Mouse (Mus musculus): ENCODE results near the gene Lhx5. TPM values are rescaled to one million over a fixed set of nuclear protein-coding genes. Genes with fewer than 3 reads are reported as not detected.
A peak's percentile ranks its signal among the peaks of the same experiment; 100 is the strongest.

The Lhx5 gene
- polyA plus RNA-seq, 1 experiment from 2014 or later = not detected

DNA sequence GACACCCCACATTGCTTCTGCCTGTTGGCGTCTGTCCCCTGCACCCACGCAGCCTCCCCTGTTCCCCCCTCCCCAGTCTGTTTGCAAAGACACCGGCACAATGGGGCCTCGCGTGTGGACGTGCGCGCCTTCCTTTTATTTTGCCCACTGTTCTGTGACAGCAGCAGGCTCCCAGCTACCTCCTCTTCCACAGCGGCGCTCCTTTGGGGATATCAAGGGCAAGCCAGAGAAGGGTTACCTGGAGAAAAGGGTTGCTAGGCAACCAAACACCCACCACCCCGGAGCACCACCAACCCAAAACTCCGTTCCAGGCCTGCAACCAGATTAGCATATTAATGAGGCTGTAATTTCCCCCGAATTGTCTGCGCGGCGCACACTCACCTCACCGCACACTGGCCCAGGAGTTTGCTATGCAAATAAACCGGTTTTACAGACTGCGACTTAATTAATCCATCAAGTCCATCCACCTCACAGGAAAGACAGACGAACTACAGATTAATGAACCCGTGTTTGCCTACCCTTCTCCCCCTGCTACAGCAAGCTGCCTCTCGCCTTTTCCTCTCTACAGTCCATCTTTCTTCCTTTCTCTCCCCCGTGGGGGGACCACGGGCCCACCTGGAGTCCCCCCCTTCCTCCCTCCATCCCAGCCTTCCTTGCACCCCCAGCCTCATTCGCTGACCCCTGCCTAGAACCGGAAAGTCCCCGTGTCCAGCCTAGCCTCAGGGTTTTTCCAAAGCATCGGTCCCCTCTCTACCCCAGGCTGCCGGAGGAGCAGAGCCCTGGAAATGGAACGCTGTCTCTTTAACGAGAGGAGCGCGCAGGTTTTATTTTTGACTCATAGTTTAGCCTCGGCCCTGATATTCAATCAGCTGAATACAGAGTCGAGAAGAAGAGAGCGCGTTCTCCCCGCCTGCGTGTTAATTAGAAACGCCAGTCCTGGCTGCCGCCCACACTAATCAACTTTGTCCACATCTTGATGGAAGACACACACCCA is 21.8 kb upstream of the Lhx5 start:
- Histone ChIP-seq H3K9me3 (ENCODE audit: control insufficient read depth, low read length) (peaks cover 3% of the 10 kb centered on the region; the same call in 1 of the 2 replicates), H3K4me2 (ENCODE audit: low read depth, low read length) (no peak overlapping the region), H3K27me3 (replicated peaks; ENCODE audit: control insufficient read depth, insufficient read depth, low read length) (peaks cover 35% of the 10 kb centered on the region), H3K27ac (ENCODE audit: low read length) (no peak overlapping the region), H3K4me1 (ENCODE audit: control insufficient read depth, insufficient read depth, low read length) (peaks cover under 1% of the 10 kb centered on the region; the same call in 1 of the 2 replicates), H3K4me3 (ENCODE audit: low read length) (no peak overlapping the region), H3K9ac (ENCODE audit: low read depth, low read length) (no peak overlapping the region), H3K36me3 (ENCODE audit: control insufficient read depth, insufficient read depth, low read length) (no peaks in the 10 kb centered on the region)
- ATAC-seq = no peak
- 2% methylated on average over 41 of the region's 41 CpGs for WGBS

DNA sequence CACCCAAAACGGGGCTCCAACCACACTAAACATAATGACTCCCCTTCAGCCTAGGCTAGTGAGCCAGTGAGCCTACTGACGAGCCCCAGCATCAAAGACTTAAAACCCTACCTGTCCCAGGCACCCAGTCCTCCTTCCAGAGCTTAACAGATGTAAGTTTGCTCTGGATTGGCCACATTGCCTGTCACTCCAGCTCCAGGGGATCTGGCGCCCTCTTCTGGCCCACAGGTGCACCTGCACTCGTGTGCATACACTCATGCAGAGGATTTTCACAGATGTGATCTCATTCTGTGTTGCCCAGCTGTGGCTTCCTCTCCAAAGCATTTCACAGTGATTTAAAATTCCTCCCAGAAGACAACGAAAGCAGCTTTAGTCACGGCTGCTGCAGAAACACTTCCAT is 18.1 kb upstream of the Lhx5 start:
- no peak overlapping the region for H3K4me2 ChIP-seq (ENCODE audit: low read depth, low read length)
- peaks cover 31% of the 10 kb centered on the region for H3K27me3 ChIP-seq (replicated peaks; ENCODE audit: control insufficient read depth, insufficient read depth, low read length)
- no peak overlapping the region for H3K27ac ChIP-seq (ENCODE audit: low read length)
- WGBS = 79% methylated on average over 6 of the region's 6 CpGs
- no peak for ATAC-seq
- H3K4me3 ChIP-seq (ENCODE audit: low read length) = no peak overlapping the region
- no peaks in the 10 kb centered on the region for H3K36me3 ChIP-seq (ENCODE audit: control insufficient read depth, insufficient read depth, low read length)
- no peaks in the 10 kb centered on the region for H3K4me1 ChIP-seq (ENCODE audit: control insufficient read depth, insufficient read depth, low read length)
- H3K9ac ChIP-seq (ENCODE audit: low read depth, low read length) = no peak overlapping the region
- H3K9me3 ChIP-seq (ENCODE audit: control insufficient read depth, low read length) = peaks cover 3% of the 10 kb centered on the region; the same call in 1 of the 2 replicates

DNA sequence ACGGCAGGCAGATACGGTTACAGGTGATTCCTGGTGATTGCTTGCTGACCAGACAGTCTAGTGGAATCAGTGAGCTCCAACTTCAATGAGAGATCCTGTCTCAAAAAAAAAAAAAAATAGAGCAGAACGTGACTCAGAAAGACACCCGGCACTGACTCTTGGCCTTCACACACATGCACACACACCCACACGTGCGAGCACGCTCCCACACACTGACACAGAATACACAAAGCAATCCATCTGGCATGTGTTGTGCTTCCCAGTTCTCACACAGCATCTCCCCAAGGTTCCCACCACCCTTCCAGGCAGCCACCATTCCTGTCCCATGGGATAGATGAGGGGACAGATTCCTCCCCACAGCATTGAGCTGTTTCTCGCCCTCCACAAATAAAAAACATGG is 11.4 kb upstream of the Lhx5 start:
- no peaks in the 10 kb centered on the region for H3K4me1 ChIP-seq (ENCODE audit: control insufficient read depth, insufficient read depth, low read length)
- H3K36me3 ChIP-seq (ENCODE audit: control insufficient read depth, insufficient read depth, low read length) = no peaks in the 10 kb centered on the region
- H3K4me2 ChIP-seq (ENCODE audit: low read depth, low read length) = no peak overlapping the region
- no peak overlapping the region for H3K27ac ChIP-seq (ENCODE audit: low read length)
- H3K9me3 ChIP-seq (ENCODE audit: control insufficient read depth, low read length) = no peaks in the 10 kb centered on the region
- WGBS = 85% methylated on average over 8 of the region's 8 CpGs
- H3K4me3 ChIP-seq (ENCODE audit: low read length) = no peak overlapping the region
- H3K27me3 ChIP-seq (replicated peaks; ENCODE audit: control insufficient read depth, insufficient read depth, low read length) = peaks cover 43% of the 10 kb centered on the region
- no peak for ATAC-seq
- no peak overlapping the region for H3K9ac ChIP-seq (ENCODE audit: low read depth, low read length)

DNA sequence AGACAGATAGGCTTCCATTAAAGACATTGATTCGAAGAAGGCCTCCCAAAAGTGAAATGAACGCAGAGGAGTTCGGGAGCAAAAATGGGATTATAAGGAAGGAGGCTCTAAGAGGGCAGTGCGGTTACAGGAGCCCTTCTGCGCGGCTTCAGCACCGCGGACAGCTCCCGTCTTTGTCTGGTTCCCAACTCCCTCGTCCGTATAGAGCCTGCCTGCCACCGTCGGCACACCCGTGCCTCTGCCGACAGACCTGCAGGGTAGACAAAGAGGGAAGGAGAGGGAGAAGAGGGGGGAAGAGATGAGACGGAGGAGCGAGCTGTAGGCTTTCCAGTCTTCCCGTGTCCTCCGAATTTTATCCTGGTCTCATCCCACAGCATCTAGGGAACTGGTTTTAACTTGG is 7.5 kb upstream of the Lhx5 start:
- Histone ChIP-seq H3K9ac (ENCODE audit: low read depth, low read length) (no peak overlapping the region), H3K36me3 (ENCODE audit: control insufficient read depth, insufficient read depth, low read length) (no peaks in the 10 kb centered on the region), H3K4me1 (ENCODE audit: control insufficient read depth, insufficient read depth, low read length) (no peaks in the 10 kb centered on the region), H3K4me3 (ENCODE audit: low read length) (no peak overlapping the region), H3K4me2 (ENCODE audit: low read depth, low read length) (no peak overlapping the region), H3K27me3 (replicated peaks; ENCODE audit: control insufficient read depth, insufficient read depth, low read length) (peaks cover 75% of the 10 kb centered on the region), H3K27ac (ENCODE audit: low read length) (no peak overlapping the region), H3K9me3 (ENCODE audit: control insufficient read depth, low read length) (no peaks in the 10 kb centered on the region)
- peak; percentile 58; the same call in 1 of the 2 replicates for ATAC-seq
- 1% methylated on average over 19 of the region's 19 CpGs for WGBS

DNA sequence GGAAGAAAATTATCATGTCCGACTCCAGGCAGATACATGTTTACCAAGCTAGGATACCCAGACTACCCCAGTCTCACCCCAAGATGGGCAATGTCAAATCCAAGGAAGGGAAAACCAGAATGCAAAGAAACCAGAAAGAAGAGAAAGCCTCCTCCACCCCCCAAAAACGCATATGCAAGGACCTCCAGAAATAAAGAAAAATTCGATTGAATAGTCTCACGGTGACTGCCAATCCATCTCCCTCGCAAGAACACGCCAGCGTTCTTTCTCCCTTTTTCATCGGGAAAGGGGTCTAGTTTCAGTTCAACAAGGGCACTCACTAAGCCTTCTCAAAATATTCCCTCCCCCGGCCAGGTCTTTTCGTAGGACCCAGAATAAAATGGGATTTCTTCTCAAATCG is 6.8 kb upstream of the Lhx5 start:
- no peaks in the 10 kb centered on the region for H3K9me3 ChIP-seq (ENCODE audit: control insufficient read depth, low read length)
- H3K4me1 ChIP-seq (ENCODE audit: control insufficient read depth, insufficient read depth, low read length) = no peaks in the 10 kb centered on the region
- no peak overlapping the region for H3K27ac ChIP-seq (ENCODE audit: low read length)
- peaks cover 76% of the 10 kb centered on the region for H3K27me3 ChIP-seq (replicated peaks; ENCODE audit: control insufficient read depth, insufficient read depth, low read length)
- no peak overlapping the region for H3K4me3 ChIP-seq (ENCODE audit: low read length)
- H3K36me3 ChIP-seq (ENCODE audit: control insufficient read depth, insufficient read depth, low read length) = no peaks in the 10 kb centered on the region
- no peak for ATAC-seq
- no peak overlapping the region for H3K9ac ChIP-seq (ENCODE audit: low read depth, low read length)
- 2% methylated on average over 11 of the region's 11 CpGs for WGBS
- no peak overlapping the region for H3K4me2 ChIP-seq (ENCODE audit: low read depth, low read length)

DNA sequence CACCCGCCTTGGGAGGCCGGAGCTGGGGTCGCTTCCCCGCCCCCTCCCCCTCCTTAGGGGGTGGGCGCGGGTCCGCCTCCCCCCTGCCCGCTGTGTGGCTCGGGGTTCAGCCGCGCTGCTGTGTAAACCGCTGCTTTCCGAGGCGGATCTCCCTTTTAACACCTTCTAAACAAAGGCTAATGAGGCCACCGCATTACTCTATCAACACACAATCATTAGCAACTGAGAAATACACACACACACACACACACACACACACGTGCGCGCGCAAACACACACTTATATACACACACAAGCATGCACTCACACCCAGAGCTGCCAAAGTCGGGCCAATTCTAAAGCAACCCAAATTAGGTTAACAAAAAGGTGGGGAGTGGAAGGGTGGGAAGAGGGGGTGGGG is 5.8 kb upstream of the Lhx5 start:
- Histone ChIP-seq H3K27ac (ENCODE audit: low read length) (no peak overlapping the region), H3K4me1 (ENCODE audit: control insufficient read depth, insufficient read depth, low read length) (no peaks in the 10 kb centered on the region), H3K4me3 (ENCODE audit: low read length) (no peak overlapping the region), H3K36me3 (ENCODE audit: control insufficient read depth, insufficient read depth, low read length) (no peaks in the 10 kb centered on the region), H3K9ac (ENCODE audit: low read depth, low read length) (no peak overlapping the region), H3K4me2 (ENCODE audit: low read depth, low read length) (no peak overlapping the region), H3K9me3 (ENCODE audit: control insufficient read depth, low read length) (no peaks in the 10 kb centered on the region), H3K27me3 (replicated peaks; ENCODE audit: control insufficient read depth, insufficient read depth, low read length) (peaks cover 79% of the 10 kb centered on the region)
- ATAC-seq = no peak
- under 1% methylated on average over 18 of the region's 20 CpGs for WGBS

DNA sequence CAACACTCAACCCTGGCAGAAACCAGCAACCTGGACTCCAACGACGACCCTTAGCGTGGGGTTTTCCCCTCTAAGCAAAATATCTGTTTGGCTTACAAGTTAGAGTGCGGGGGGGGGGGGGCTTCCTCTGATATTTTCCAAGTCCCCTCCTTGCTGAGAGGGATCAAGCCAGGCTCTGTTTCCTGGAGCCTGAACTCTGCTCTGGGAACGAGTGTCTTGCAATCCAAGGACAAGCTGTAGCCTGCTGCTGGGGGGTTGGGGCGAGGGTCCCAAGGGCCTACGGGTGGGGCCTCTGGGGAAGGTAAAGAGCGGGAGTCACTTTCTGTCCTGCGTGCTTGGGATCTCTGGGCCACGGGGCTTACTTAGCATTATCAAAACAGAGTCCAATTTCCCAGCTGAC is 4.9 kb upstream of the Lhx5 start:
- Histone ChIP-seq H3K4me1 (ENCODE audit: control insufficient read depth, insufficient read depth, low read length) (no peaks in the 10 kb centered on the region), H3K27me3 (replicated peaks; ENCODE audit: control insufficient read depth, insufficient read depth, low read length) (peaks cover 82% of the 10 kb centered on the region), H3K9me3 (ENCODE audit: control insufficient read depth, low read length) (no peaks in the 10 kb centered on the region), H3K4me3 (ENCODE audit: low read length) (no peak overlapping the region), H3K9ac (ENCODE audit: low read depth, low read length) (no peak overlapping the region), H3K27ac (ENCODE audit: low read length) (no peak overlapping the region), H3K4me2 (ENCODE audit: low read depth, low read length) (no peak overlapping the region), H3K36me3 (ENCODE audit: control insufficient read depth, insufficient read depth, low read length) (no peaks in the 10 kb centered on the region)
- ATAC-seq = no peak
- WGBS = 2% methylated on average over 10 of the region's 10 CpGs

DNA sequence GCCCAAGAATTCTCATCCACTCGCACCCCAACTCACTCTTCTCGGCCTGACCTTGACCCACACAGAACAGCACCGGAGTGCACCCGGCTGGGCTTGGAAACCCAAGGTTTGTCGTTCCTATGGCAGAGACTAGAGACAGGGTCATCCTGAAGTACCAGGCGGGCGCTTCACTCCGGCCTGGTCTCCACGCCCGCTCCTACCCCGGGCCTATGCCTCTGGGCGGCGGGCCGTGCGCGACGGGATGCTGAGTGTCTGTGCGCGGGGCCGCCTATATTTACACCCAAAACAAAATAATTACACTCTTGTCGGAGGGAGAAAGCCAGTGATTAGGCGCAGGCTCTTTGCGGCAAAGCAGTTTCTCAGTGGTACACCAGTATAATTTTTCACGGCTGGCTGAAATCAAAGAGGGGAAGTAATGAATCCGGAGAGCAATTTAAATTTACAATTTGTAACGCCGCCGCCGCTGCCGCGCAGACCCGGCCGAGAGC is 4.0 kb upstream of the Lhx5 start:
- no peak overlapping the region for H3K27ac ChIP-seq (ENCODE audit: low read length)
- WGBS = 1% methylated on average over 33 of the region's 33 CpGs
- peaks cover 88% of the 10 kb centered on the region for H3K27me3 ChIP-seq (replicated peaks; ENCODE audit: control insufficient read depth, insufficient read depth, low read length)
- no peaks in the 10 kb centered on the region for H3K9me3 ChIP-seq (ENCODE audit: control insufficient read depth, low read length)
- no peaks in the 10 kb centered on the region for H3K36me3 ChIP-seq (ENCODE audit: control insufficient read depth, insufficient read depth, low read length)
- no peaks in the 10 kb centered on the region for H3K4me1 ChIP-seq (ENCODE audit: control insufficient read depth, insufficient read depth, low read length)
- H3K4me2 ChIP-seq (ENCODE audit: low read depth, low read length) = no peak overlapping the region
- no peak overlapping the region for H3K9ac ChIP-seq (ENCODE audit: low read depth, low read length)
- no peak for ATAC-seq
- H3K4me3 ChIP-seq (ENCODE audit: low read length) = no peak overlapping the region

DNA sequence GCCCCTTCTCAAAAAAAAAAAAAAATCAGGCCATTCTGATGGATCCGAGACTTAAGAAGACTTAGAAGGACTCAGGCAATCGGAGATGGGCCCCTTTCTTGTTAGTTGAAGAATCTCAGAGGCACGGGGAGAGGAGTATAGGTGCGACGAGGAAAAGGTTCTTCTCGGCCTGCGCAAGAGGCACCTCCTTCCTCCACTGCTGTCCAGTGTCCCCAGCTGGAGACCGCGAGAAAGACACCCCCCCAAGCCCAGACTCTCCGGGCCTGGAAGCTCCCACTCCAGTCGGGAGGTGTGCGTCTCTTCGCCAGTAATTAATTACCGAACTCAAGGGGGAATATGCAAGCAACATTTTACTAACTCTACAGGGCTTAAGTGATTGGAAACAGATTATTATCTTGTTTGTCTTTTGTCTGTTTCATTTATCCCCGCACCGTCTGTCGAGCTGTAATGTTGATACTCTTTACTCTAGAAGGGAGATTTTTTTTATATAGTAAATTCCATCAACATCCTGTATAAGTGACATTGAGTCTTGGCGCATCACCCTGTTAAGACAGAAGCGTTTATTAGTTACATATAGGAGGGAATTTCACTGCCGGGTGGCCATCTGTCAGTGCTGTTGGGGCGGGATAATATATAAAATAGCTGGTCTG is 3.2 kb upstream of the Lhx5 start:
- H3K27ac ChIP-seq (ENCODE audit: low read length) = no peak overlapping the region
- H3K36me3 ChIP-seq (ENCODE audit: control insufficient read depth, insufficient read depth, low read length) = no peaks in the 10 kb centered on the region
- H3K9ac ChIP-seq (ENCODE audit: low read depth, low read length) = no peak overlapping the region
- H3K27me3 ChIP-seq (replicated peaks; ENCODE audit: control insufficient read depth, insufficient read depth, low read length) = peaks cover 89% of the 10 kb centered on the region
- no peaks in the 10 kb centered on the region for H3K4me1 ChIP-seq (ENCODE audit: control insufficient read depth, insufficient read depth, low read length)
- ATAC-seq = no peak
- WGBS = 3% methylated on average over 21 of the region's 21 CpGs
- H3K4me2 ChIP-seq (ENCODE audit: low read depth, low read length) = no peak overlapping the region
- H3K4me3 ChIP-seq (ENCODE audit: low read length) = no peak overlapping the region
- no peaks in the 10 kb centered on the region for H3K9me3 ChIP-seq (ENCODE audit: control insufficient read depth, low read length)
